Comparison of ENCODE assay signal across 15 mouse cellular contexts in genomic region chr5:20906191-20906590, GRCm38 (mm10).
"Had no signal": no experiment of that assay in that cellular context is flagged by ENCODE, and none has a peak within 500 bp of the region (broad histone marks: within the 10 kb centered on the region; RNA-seq: fewer than 3 reads in every experiment).

No protein-coding gene starts in this region.

- ATAC-seq: intestine, embryonic 15.5 days; midbrain, embryonic 16.5 days had no signal

- H3K4me1 ChIP-seq: intestine, embryonic 15.5 days; limb, embryonic 10.5 days; midbrain, embryonic 12.5 days; neural tube, embryonic 13.5 days had no signal

- H3K9ac ChIP-seq: intestine, embryonic 15.5 days; lung, embryonic 14.5 days; midbrain, embryonic 12.5 days; neural tube, embryonic 13.5 days had no signal

- H3K4me2 ChIP-seq: intestine, embryonic 15.5 days; lung, embryonic 14.5 days; midbrain, embryonic 12.5 days; neural tube, embryonic 13.5 days had no signal

- DNase-seq: lung, embryonic 14.5 days; lung, postnatal 10 days; lung, postnatal 4 days; retina, postnatal 1 day; right cerebral cortex, postnatal 4 days; spleen, adult 18-20 months; thymus, adult 18-20 months; thymus, postnatal 14 days had no signal

- H3K9me3 ChIP-seq: intestine, embryonic 15.5 days; limb, embryonic 10.5 days; megakaryocyte, embryonic 14.5 days; midbrain, embryonic 12.5 days; neural tube, embryonic 13.5 days had no signal

- H3K4me3 ChIP-seq: intestine, embryonic 15.5 days; left cerebral cortex, adult 2 months; limb, embryonic 10.5 days; megakaryocyte, embryonic 14.5 days; midbrain, embryonic 12.5 days; neural tube, embryonic 13.5 days had no signal

- H3K27me3 ChIP-seq: intestine, embryonic 15.5 days; megakaryocyte, embryonic 14.5 days; midbrain, embryonic 12.5 days; neural tube, embryonic 13.5 days had no signal

- H3K27ac ChIP-seq: intestine, embryonic 15.5 days; left cerebral cortex, adult 2 months; limb, embryonic 10.5 days; midbrain, embryonic 12.5 days; neural tube, embryonic 13.5 days had no signal

- H3K36me3 ChIP-seq: intestine, embryonic 15.5 days had no signal
